Mouse (Mus musculus): ENCODE measurements around the gene Agbl1.

Gene Agbl1

GRCm38 (mm10) chr7:77131950-77132349 is 902.3 kb downstream of the Agbl1 start:
- WGBS, result 30% methylated on average over 7 of the region's 7 CpGs

GRCm38 (mm10) chr7:77132615-77133420 is 903.1 kb downstream of the Agbl1 start:
- WGBS, result 47% methylated on average over 15 of the region's 15 CpGs

GRCm38 (mm10) chr7:77134860-77135259 is 905.2 kb downstream of the Agbl1 start:
- 92% methylated on average over 2 of the region's 2 CpGs for WGBS

- WGBS, result 74% methylated on average over 3 of the region's 3 CpGs
Observed at GRCm38 (mm10) chr7:77147527-77147926, 917.8 kb downstream of the Agbl1 start.

GRCm38 (mm10) chr7:77148820-77149219 is 919.1 kb downstream of the Agbl1 start:
- 90% methylated on average over 4 of the region's 4 CpGs for WGBS

GRCm38 (mm10) chr7:77149846-77150245 is 920.2 kb downstream of the Agbl1 start:
- 39% methylated on average over 2 of the region's 2 CpGs for WGBS

GRCm38 (mm10) chr7:77152393-77152792 is 922.7 kb downstream of the Agbl1 start:
- WGBS, result 51% methylated on average over 3 of the region's 3 CpGs

GRCm38 (mm10) chr7:77152909-77153308 is 923.2 kb downstream of the Agbl1 start:
- 76% methylated on average over 1 of the region's 1 CpGs for WGBS

- 93% methylated on average over 1 of the region's 1 CpGs for WGBS
Observed at GRCm38 (mm10) chr7:77164921-77165320, 935.2 kb downstream of the Agbl1 start.

All from cerebral cortex, adult 2 months (tissue).